Mouse (Mus musculus) lung, postnatal 4 days (tissue): Measurements from ENCODE around the gene Xylt1.

Source experiments
- DNase-seq, 2 experiments: peaks; one replicate each; pipeline ENCODE4 v3.0.0; 2021

Gene Xylt1

DNA sequence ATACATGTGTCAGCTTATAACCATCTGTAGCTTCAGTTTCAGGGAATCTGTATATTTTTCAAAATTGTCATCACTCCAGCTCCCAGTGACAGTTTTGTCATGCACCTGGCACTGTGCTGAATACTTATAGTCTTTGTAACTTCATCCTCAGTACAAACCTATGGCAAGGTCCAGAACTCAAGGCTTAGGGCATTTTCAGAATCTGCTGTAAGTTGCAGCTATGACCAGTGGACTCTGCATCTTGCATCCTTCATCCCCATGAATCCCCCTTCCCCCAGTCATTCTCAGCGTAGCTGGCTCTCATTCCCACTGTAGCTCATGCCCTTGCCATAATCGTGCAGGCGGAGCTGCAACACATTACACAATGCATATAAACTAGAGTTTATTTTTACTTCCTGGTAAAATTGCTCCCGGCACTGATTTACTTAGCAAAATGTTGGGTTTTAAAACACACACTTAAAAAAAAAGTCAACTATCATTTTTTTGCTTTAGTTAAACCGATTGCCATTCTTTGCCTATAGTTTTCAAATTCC is 336.2 kb downstream of the Xylt1 start:
- no peak for DNase-seq

GRCm38 (mm10) chr7:117720426-117720825 is 339.6 kb downstream of the Xylt1 start:
- no peak for DNase-seq
